Mouse (Mus musculus) left cerebral cortex, adult 11 months (tissue): ENCODE measurements around the gene Lrfn2.

Source experiments
- DNase-seq: peaks from one replicate; pipeline ENCODE4 v3.0.0; 2022; ENCODE audit warnings: low spot score

Lrfn2 gene

DNA sequence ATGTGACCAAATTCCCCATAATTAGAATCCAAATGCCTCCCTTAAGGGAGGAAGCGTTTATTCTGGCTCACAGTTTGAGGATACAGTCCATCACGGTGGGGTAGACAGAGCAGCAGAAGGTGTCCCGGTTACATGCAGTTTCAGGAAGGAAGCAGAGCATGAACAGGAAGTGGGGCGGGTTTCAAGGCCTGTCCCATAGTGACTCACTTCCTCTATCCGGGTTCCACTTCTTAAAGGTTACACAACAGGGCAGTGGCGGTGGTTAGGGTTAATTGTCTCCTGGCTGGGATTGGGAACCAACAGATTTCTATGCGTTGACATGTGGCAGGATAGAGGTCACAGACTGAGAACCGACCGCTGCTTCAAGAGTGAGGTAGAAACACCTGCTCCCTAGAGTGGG, 31.6 kb downstream of the Lrfn2 start:
- no peak for DNase-seq

DNA sequence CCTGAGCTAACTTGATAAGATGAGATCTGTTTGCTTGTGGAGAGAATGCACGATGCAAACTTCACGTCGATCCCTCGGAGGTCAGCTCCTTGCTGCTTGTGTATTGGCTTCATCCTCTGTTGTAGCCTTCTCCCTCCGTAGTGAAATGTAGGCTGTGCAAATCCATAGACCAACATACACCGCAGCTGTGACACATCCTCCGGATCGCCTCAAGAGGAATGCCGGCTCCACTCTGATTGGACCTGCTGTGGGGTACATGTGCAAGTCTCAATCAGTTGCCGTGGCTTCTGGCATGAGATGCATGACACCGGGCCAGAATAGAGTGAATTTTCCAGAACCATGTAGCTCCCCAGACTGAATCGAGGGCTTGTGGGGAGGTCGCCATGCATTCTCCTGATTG, 36.1 kb downstream of the Lrfn2 start:
- DNase-seq = no peak

DNA sequence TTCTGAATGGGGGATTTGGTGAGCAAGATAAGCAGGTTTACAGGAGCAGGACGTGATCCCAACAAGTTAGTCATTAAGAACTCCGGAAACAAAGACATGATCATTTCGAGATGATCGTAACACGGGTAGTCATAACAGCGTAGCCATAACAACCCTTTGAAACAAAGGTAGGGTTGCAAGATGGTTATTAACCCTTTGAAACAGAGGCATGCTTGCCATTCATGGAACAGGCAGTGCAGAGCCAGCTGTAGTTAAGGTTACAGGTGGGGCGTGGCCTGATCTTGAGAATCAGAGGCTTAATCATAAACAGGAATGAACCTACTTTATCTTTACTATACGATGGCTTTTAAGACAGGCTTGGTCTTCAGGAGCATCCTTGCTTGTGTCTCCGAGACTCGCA, 39.1 kb downstream of the Lrfn2 start:
- no peak for DNase-seq

DNA sequence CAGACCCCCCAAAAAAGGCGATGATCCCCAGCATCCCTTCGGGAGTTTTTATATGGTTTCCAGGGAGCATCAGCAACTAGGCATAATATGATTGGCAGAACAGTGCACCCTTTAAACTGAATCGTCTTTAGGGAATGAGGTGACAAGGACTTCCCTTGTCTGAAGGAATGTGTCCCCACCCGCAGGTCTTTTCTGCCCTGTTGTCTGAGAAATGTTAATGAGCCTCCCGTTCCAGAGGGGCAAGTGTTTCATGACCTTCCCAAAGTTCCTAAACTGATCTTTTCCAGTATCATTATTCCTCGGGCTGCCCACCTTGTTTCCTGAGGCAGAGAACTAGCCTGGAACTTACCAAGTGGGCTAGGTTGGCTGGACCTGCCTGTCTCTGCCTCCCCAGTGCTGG, 40.7 kb downstream of the Lrfn2 start:
- DNase-seq = no peak

DNA sequence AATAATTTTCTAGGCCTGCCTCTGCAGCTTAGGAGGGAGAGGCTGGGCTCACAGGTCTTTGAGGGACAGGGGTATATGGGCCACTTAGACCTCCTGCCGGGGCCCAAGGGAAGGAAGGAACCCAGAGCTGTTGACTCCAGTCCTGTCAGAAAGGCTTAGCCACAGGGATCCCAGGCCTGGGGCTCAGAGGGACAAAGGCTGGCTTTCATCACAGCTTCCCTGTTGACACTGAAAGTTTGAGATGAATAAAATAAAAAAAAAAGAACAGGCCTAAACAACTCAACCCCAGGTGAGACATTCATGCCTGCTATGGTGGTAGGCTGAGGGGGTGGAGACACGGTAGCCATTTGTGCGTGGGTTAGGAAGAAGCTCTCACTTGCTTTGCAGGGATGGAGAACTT, 41.2 kb downstream of the Lrfn2 start:
- DNase-seq = no peak

DNA sequence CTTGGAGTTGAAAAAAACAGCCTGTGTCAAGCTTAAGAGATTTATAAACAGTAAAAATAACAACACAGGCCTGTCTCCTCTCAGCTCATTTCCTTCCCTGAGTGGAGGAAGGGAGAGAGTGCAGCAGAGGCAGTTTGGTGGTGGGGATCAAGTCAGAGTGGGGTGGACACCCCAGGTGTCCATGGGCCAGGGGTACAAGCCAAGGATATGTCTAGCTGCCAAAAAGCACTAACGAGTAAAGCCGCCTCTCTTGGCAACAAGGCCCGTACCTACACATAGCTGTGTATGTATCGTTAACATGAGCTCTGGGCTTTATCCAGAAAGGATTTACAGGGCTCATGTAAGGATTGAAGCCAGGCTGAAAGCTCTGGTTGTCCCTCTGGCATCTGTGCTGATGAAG, 42.9 kb downstream of the Lrfn2 start:
- no peak for DNase-seq

DNA sequence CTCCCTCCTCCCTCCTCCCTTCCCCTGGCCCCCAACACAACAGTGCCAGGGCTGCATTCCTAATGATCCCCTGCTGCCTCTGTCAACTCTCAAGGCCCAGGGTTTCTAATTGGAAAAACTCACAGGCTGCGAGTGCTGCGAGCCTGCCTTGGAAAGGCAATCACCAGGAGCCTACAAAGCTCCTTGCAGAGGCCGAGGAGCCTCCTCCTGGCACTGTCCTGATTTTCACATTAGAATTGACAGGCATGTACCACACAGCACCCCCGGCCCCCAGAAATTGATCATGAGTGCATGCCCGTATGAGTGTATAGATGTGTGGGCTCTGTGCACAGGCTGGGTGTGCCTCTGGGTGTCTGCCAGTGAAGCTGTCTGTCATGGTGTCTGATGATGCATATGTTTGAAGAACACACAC, 44.4 kb downstream of the Lrfn2 start:
- DNase-seq = peak; percentile 58

DNA sequence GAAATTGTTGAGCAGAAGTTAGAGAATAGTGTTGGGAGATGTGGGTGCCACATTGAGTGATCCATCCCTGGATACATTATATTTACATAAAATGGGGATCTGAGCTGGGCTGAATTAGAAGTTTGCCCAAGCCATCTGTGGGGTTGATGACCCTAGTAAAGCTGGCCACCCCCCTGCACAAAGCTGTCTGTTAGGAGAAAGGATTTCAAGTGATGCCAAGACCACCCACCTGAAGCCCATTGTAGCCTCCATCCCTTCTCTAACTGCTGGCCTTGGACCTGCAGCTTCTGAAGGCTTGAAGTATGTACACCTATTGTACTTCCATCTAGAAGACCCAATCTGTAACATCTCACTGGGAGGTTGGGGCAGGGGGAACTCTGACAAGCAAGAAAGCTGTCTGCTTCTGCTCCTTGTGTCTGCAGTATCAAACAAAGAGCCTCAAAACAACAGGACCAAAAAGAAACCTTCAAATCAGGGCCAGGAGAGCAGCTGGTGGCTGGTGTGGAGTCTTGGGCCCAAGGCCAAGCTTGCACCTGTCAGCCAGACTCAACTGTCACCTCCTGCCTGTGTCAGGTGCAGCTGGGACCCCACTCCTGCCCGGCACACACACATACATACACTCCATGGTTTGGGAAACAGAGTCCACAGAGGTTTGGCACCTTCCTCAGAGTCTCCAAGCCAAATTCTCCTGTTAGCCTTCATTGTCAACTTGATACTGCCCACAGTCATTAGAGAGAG, 63.2 kb downstream of the Lrfn2 start:
- no peak for DNase-seq

DNA sequence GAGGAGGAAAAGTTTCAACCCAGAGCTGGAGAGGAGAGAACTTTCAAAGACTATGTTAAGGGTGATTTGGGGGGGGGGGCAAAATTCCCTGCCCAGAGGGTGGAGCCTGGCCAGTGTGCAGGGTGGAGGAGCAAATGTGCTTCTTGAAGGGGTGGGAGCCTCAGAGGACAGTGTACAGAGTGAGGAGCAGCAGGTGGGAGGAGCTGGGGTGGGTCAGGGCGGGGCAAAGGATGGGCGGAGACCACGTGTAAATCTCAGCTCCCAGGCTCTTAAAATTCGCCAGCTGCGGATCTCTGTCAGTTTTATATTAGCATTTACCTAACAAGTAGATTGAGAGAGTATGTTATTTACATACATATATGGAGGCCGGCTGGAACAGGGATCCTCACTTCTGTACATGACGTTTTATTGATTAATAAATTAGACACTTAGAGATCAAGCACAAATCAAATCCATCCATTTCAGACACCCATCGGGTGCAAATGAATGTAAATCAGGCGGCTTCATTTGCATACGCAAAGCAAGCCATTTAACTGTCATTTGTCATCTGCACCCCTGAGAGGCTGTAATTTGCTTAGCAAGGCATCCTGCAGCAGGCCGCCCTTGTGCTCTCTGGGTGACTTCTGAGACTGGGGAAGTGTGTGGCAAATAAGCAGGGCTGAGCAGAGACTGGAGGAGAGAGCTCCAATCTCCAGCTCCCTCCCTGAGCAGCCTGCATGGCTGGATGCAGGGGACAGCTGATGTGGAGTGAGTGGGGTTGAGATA, 67.5 kb downstream of the Lrfn2 start:
- no peak for DNase-seq

DNA sequence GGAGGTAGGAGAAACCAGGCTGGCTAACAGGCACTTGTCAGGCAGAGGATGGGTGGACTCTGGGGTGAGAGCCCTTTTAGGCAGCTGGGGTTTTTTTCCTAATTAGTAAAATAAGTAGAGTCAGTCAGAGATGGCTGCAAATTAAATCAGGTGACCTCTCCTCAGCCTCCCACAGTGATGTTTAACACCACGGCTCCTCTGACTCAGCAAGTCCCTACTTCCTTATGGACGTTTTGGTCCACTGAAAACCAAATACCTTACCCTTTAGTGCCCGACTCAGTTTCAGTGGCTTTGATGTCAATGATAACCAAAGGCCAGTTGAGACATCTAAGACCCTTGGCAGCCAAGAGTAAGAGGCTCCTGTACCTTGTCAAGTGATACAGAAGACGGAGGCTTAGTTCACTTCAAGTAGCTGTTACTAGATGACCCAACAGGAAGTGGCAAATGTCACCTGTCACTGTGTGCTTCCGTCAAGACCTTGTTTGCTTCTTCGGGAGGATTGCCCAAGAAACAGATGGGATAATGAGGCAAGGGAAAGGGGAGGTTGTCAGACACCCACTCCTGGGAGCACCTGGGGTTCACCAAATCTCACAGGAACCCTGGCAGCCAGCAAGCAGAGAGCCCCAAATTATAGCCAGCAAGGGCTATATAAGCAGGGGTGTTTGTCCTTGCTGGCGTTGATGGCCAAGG, 77.3 kb downstream of the Lrfn2 start:
- no peak for DNase-seq

DNA sequence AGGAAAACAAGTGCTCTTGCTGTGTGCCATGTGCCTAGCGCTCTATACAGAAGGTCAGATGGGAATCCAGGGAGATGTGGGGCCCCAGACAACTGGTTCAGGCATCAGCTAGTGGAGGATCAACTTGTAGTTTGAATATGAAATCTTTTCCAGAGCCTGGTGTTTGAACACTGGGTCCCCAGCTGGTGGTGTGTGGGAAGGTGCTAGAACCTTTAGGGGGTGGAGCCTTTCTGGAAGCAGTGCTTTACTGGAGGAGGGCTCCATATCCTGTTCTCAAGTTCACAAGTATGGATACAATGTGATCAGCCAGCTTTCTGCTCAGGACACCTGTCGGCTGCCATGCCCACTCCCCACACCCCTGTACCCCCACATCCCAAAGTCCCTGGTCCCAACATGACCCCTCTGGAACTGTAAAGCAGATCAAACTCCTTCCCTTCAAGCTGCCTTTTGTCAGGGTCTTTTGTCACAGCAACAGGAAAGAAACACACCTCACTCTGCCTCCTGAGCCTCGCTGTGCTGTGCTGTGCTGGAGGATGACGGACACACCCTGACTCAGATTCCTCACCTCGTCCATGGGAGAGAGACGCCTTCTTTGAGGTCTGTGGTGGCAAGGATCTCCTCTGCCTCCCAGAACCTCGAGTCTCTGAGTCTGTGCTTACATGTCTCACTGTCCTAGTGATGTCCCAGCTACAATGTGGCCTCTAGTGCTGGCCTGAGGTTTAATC, 81.9 kb downstream of the Lrfn2 start:
- DNase-seq = peak; percentile 33

DNA sequence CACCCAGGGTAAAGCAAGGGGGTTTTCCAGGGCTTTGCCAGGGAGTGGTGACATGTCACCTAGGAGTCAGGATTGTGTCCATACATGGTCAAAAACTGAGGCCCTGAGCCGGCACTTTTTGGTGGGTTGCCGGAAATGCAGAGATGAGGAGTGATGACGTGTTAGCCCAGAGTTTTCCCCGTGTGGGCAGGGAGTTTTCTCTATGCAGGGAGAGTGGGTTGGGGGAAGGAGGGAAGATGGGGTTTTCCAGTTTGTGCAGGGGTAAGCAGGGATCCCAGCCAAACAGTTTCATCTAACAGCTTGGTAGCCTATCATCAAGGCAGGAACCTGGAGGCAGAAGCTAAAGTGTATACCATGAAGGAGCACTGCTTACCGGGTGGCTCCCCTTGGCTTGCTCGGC, 83.2 kb downstream of the Lrfn2 start:
- DNase-seq = no peak

DNA sequence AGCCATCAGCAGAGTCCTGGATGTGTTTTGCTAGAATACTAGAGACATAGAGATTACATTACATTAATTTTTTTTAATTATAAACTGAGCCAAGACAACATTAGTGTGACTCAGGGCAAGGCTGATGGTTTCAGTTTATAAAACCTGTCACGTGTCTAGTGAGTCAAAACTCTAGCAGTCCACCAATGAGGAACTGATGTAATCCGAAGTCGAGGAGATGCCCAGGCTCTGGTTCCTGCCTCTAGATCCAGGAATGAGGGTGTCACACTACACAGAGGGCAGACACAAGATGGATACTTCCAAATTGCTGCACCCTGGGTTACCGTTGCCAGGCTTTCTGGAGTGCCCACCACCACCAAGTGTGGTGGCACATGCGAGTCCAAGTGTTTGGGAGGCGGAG, 84.0 kb downstream of the Lrfn2 start:
- DNase-seq = no peak

DNA sequence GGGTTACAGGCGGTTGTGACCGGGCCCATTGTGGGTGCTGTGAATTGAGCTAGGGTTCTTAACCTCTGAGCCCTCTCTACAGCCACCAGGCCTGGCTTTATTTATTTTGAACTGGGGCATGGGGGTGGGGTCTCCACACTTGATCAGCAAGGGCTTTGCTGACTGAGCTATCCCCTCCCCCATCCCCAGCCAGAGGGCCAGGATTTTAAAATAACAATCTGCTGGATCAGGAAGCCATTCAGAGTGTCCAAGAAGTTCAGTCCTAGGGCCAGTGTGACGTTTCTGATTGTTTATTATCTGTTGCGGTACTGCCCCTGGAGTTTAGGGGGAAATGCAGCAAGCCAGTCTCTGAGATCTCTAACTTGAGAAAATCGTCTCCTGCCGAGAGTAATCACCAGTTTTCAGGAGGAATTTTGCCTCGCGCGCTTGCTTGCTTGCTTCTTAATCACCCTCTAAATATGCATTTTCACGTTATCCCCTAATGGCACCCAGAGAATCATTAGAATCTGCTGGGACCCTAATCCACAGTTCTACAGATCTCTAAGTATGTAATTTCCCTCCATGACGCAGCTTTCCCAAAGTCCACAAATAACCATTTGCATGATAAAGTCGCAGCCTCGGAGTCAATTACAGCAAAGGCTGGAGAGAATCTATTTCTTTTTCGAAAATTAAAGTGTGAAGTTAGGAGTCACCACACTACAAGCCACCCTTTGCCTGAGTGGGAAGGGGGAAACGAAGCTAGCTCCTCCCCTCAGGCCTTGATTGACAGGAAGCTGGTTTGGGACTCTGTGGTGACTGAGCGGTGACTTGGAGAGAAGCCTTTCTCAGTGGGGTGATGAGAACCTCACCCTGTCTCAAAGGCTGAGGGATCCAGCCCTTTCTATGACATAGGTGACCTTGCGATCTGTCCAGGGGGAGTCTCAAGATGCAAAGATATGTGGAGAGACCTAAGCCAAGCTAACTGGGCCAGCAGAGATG, 85.5 kb downstream of the Lrfn2 start:
- no peak for DNase-seq

DNA sequence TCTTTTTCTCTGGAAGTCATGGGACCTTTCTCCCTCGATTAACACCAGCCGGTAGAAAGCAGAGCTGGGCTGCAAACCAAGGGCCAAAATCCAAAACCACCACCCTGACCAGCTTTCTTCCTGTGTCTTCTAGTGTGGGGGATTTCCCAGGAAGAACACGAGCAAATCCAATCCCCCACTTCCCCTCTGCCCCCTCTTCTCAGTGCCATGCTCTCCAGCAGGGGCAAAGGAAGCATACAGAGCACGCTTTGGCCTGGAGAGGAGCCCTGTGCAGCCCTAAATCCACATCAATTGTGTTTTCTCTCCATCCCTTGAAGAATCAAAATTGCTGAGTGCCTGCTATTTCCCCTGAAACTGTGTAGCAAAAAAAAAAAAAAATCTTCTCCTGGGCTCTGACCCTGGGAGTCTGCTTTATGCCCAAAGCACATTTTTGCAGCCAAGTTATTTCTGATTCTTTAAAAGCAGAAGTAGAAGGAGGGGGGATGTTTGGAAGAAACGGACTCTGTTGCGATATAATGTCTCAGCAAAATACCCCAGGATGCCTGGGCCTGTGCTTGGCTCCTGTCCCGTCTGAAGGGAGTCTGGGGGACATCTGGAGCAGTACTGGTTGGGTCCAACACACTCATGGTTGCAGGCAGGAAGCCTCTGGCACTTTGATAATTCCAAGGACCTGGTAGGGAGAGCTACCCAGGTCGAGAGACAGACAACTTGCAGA, 86.8 kb downstream of the Lrfn2 start:
- DNase-seq = no peak

DNA sequence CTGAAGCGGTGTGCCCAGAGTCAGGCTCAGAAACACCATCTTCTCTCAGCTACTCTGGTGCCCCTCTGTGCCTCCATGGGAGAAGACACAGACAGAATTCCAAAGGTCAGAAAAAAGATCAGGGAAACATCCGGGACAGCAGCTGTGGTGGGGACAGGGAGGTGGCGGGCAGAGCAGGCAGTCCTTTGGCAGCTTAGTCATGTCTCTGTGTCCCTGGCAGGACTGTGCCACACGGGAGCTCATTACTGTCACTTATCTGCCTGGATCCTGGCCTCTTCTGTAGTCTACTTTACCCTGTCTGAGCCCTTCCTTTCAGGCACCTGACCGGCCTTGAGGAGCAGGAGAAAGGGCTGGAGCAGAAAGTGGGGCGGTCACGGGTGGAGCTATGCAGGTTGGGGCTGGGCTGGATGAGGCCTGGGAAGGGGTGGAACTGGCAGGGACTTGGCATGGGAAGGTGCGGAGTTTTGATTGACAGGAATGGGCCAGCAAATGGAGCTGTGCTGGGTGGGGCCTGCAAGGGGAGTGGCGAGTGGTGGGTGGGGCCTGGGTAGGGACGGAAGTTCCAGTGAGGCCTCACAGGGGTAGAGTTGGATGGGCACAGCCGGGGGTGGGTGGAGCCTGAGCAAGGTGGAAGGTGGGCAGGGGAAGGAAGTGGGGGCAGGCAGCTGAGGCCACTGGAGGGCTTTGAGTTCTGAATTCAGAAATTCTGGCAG, 97.5 kb downstream of the Lrfn2 start:
- DNase-seq = peak; percentile 22

DNA sequence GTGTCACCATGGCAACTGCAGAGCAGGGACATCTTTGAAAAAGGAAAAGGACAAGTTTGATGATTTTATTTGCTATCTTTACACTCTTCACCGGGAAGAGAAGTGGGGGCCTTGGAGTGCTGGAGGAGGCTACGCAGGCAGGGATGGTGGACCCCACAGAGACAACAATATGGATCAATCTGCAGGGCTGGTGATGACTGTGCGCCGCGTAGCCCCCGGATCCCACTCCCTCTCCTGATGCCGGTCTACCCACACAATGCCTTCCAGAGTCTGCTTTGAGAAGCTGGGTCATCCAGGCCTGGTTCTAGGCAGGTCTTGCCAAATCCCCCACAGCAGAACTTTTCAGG, 98.1 kb downstream of the Lrfn2 start:
- DNase-seq = no peak

DNA sequence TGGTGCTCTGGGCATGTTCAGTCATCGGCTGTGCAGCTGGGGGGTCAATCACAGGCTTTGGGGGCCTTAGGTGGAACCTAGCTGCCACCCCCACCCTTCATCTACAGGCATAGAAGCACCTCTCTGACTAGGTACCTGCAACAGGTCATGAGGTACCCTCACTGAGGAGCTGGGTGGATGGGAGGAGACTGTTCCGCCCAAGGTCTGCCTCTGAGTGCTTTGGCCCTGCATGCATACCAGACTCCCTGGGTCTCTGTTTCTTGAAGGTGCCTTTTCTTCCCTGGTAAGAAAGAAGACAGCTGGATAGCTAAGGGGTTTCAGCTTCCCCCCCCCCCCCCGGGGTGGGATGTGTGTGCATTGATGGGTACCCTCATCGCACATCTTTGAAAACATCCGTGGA, 98.7 kb downstream of the Lrfn2 start:
- DNase-seq = no peak

DNA sequence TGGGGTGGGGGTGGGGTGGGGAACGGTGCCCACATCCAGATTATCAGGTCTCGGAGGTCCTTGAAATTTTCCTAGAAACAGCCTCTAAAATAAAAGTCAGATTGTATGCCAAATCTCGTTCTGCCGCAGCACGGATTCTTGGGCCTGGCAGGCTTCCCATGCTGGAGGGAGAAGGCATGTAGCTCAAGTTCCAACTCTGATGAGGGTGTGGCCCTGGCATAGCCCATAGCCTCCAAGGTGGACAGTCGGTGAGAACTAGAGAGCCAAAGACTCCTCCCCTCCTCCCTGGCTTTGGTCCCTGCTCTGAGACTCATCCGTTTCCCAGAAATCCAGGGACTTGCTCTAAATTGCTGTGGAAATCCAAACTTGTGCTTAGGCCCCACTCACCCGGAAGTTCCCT, 99.6 kb downstream of the Lrfn2 start:
- no peak for DNase-seq

DNA sequence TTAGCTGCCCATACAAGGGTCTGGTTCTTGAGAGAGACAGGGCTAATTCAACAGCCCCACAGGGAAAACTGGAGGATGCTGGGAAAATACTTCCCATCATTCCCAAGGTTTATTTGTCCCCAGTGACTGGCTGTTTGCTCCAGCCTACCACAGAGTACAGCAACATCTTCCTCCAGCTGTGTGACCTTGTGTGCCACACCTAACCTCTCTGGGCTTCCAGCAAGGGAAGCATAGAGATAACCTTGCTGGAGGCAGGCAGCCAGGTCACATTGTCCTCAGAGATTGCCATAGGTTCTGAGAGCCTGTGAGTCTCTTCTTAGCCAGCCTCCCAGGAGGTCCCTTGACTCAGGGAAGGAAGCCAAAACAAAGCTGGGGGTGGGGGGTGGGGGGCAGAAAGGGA, 101.1 kb downstream of the Lrfn2 start:
- no peak for DNase-seq
